Mouse (Mus musculus) erythroblast, embryonic 14.5 days (primary cell): ENCODE measurements around the gene Sec31b. TPM values are rescaled to one million over a fixed set of nuclear protein-coding genes. Genes with fewer than 3 reads are reported as not detected.

ENCODE experiments used
- H3K27me3 ChIP-seq: 2 replicates; pipeline ENCODE4 v1.6.1; 2012; ENCODE audit warnings: inconsistent platforms; ENCODE audit not compliant: control insufficient read depth
- H3K36me3 ChIP-seq: 2 replicates; pipeline ENCODE4 v1.6.1; 2012; ENCODE audit warnings: mild to moderate bottlenecking, inconsistent platforms; ENCODE audit not compliant: control insufficient read depth
- H3K4me1 ChIP-seq: 2 replicates; pipeline ENCODE4 v1.6.1; 2012; ENCODE audit warnings: inconsistent platforms; ENCODE audit not compliant: control insufficient read depth
- H3K4me3 ChIP-seq: replicated peaks from 2 replicates; pipeline ENCODE3; 2012; ENCODE audit warnings: moderate library complexity, mild to moderate bottlenecking, inconsistent platforms
- H3K9me3 ChIP-seq: 2 replicates; pipeline ENCODE4 v1.6.1; 2012; ENCODE audit warnings: low read length, inconsistent platforms, mixed read lengths; ENCODE audit not compliant: control insufficient read depth
- GATA1 ChIP-seq: IDR thresholded peaks from 2 replicates; pipeline ENCODE4 v1.6.1; 2012; ENCODE audit warnings: low read length, inconsistent platforms, mixed read lengths
- TAL1 ChIP-seq: IDR thresholded peaks from 3 replicates; pipeline ENCODE4 v1.6.1; 2012; ENCODE audit warnings: low read length, inconsistent platforms, mixed read lengths
- polyA plus RNA-seq: library from polyadenylated mRNA; stranded (reverse); fragments of >175 nt; gene quantifications from 2 replicates; pipeline ENCODE4 v1.2.3, GENCODE M21; 2012

The Sec31b gene
- polyA plus RNA-seq, 1 experiment, result not detected

- Histone ChIP-seq H3K4me3 (no peak overlapping the region), H3K9me3 (peaks cover 4% of the 10 kb centered on the region)
- TF ChIP-seq GATA1 (no peak), TAL1 (no peak)
Observed at GRCm38 (mm10) chr19:44544372-44544771, 1.3 kb downstream of the Sec31b start.

DNA sequence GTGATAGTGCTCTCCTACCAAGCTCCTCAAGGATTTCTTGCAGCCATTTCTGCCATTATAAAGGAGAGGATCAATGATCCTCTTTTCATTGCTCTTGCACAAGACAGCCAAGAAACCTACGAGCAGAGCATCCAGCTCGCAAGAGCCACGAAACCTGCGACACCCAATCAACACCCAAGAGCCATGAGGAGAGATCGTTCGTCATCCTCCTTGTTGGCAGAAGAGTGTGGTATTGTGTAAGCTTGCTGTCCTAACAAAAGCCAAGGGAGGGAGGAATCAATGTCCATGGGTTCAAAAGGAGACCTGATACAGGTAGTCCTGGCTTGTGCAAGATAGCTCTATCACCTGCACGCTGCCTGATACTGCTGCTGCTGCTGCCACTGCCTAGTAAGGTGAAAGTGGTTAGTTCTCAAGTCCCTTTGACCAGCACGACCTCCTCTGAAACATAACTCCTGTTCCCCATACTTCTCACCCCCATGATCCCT lies 2.9 kb downstream of the Sec31b start:
- Histone ChIP-seq H3K4me3 (no peak overlapping the region), H3K9me3 (peaks cover 4% of the 10 kb centered on the region), H3K4me1 (peaks cover 21% of the 10 kb centered on the region), H3K36me3 (peaks cover under 1% of the 10 kb centered on the region), H3K27me3 (peaks cover 8% of the 10 kb centered on the region)
- no peak for TF ChIP-seq GATA1
- TF ChIP-seq TAL1, result no peak

More at GRCm38 (mm10) chr19:44544372-44544771, 1.3 kb downstream of the Sec31b start:
- Histone ChIP-seq H3K4me1 (peaks cover 21% of the 10 kb centered on the region), H3K36me3 (peaks cover 16% of the 10 kb centered on the region), H3K27me3 (peaks cover 8% of the 10 kb centered on the region)

DNA sequence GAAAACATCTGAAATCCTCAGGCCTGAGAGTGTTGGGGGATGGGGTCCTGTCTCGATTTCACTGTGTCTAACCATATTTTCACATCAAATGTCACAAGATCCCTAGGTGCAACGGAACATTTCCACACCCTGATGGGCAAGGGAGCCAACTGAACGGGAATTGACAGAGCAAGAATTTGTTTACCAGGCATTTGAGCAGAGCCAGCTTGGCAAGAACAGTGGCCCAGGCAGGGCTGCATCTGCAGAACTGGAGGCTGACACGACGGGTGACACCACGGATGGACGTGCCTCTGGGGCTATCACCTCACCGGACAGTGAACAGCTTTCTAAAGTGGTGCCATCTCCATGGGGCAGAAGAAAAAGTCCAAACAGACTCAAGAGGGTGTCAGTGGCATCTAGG lies 8.2 kb downstream of the Sec31b start:
- Histone ChIP-seq H3K9me3 (peaks cover 4% of the 10 kb centered on the region), H3K4me1 (no peaks in the 10 kb centered on the region), H3K27me3 (peaks cover under 1% of the 10 kb centered on the region; the same call in 1 of the 2 replicates), H3K4me3 (no peak overlapping the region), H3K36me3 (no peaks in the 10 kb centered on the region)
- TF ChIP-seq TAL1 (no peak), GATA1 (no peak)

GRCm38 (mm10) chr19:44535376-44535775 lies 10.3 kb downstream of the Sec31b start:
- no peak overlapping the region for H3K4me3 ChIP-seq
- H3K4me1 ChIP-seq, result no peaks in the 10 kb centered on the region
- peaks cover 4% of the 10 kb centered on the region for H3K9me3 ChIP-seq
- peaks cover 4% of the 10 kb centered on the region for H3K27me3 ChIP-seq
- TF ChIP-seq GATA1 (no peak), TAL1 (no peak)
- no peaks in the 10 kb centered on the region for H3K36me3 ChIP-seq

DNA sequence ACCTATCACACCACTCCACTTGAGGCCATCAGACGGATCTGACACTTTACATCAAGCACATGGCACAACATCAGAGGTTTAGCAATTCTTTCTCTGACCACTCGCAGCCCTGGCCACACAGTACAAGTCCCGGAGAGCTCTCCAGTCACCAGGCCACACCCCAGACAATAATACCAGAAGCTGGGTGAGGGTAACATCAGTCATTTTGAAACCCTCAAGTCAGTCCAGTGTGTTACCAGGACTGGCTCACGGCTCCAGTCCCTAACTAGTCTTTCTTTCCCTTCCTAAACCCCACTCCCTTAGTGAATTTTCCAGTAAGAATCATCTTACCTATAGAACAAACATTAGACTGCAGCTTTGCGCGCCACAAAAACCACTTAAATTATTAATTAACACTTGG lies 15.6 kb downstream of the Sec31b start:
- peaks cover 4% of the 10 kb centered on the region for H3K27me3 ChIP-seq
- TF ChIP-seq TAL1, result no peak
- no peak for TF ChIP-seq GATA1
- no peak overlapping the region for H3K4me3 ChIP-seq
- no peaks in the 10 kb centered on the region for H3K36me3 ChIP-seq
- H3K4me1 ChIP-seq, result no peaks in the 10 kb centered on the region
- peaks cover 2% of the 10 kb centered on the region; the same call in 1 of the 2 replicates for H3K9me3 ChIP-seq

- no peak for TF ChIP-seq TAL1
- no peak for TF ChIP-seq GATA1
- Histone ChIP-seq H3K36me3 (no peaks in the 10 kb centered on the region), H3K27me3 (no peaks in the 10 kb centered on the region), H3K4me1 (no peaks in the 10 kb centered on the region), H3K4me3 (no peak overlapping the region), H3K9me3 (peaks cover 2% of the 10 kb centered on the region; the same call in 1 of the 2 replicates)
Observed at GRCm38 (mm10) chr19:44525551-44526205, 20.0 kb downstream of the Sec31b start.

- Histone ChIP-seq H3K36me3 (no peaks in the 10 kb centered on the region), H3K9me3 (no peaks in the 10 kb centered on the region), H3K4me3 (no peak overlapping the region), H3K4me1 (no peaks in the 10 kb centered on the region), H3K27me3 (peaks cover 33% of the 10 kb centered on the region)
- TF ChIP-seq GATA1 (no peak), TAL1 (no peak)
Observed at GRCm38 (mm10) chr19:44519152-44519551, 26.5 kb downstream of the Sec31b start.

- Histone ChIP-seq H3K4me1 (no peaks in the 10 kb centered on the region), H3K36me3 (no peaks in the 10 kb centered on the region), H3K27me3 (peaks cover 43% of the 10 kb centered on the region), H3K4me3 (no peak overlapping the region), H3K9me3 (no peaks in the 10 kb centered on the region)
- no peak for TF ChIP-seq TAL1
- TF ChIP-seq GATA1, result no peak
Observed at GRCm38 (mm10) chr19:44517996-44518768, 27.5 kb downstream of the Sec31b start.

- H3K36me3 ChIP-seq, result no peaks in the 10 kb centered on the region
- TF ChIP-seq TAL1 (no peak), GATA1 (no peak)
- peaks cover 67% of the 10 kb centered on the region for H3K27me3 ChIP-seq
- no peaks in the 10 kb centered on the region for H3K4me1 ChIP-seq
- H3K4me3 ChIP-seq, result no peak overlapping the region
- H3K9me3 ChIP-seq, result peaks cover 5% of the 10 kb centered on the region; the same call in 1 of the 2 replicates
Observed at GRCm38 (mm10) chr19:44515769-44516168, 29.9 kb downstream of the Sec31b start.
